Mouse (Mus musculus) G1E (cell line): ENCODE data around the gene Spata5. TPM values are rescaled to one million over a fixed set of nuclear protein-coding genes. Genes with fewer than 3 reads are reported as not detected.

Experiments
- ATAC-seq: 2 replicates; pipeline ENCODE4 v1.8.0; 2016; ENCODE audit warnings: mild to moderate bottlenecking; ENCODE audit not compliant: insufficient number of reproducible peaks, poor library complexity, low FRiP score, severe bottlenecking; ENCODE audit errors: extremely low read depth
- DNase-seq: peaks from one replicate; pipeline ENCODE4 v3.0.0; 2012; ENCODE audit warnings: low spot score
- H3K27me3 ChIP-seq: 2 replicates; pipeline ENCODE4 v1.6.1; 2012; ENCODE audit warnings: mild to moderate bottlenecking, low read length, inconsistent platforms; ENCODE audit not compliant: insufficient read depth
- H3K36me3 ChIP-seq: replicated peaks from 2 replicates; pipeline ENCODE3; 2012; ENCODE audit warnings: mild to moderate bottlenecking, inconsistent platforms
- H3K4me1 ChIP-seq: 2 replicates; pipeline ENCODE4 v1.6.1; 2012; ENCODE audit warnings: low read depth, low read length, inconsistent platforms, mixed read lengths; ENCODE audit not compliant: insufficient read depth
- H3K4me3 ChIP-seq: 2 replicates; pipeline ENCODE4 v1.5.1; 2012; ENCODE audit warnings: low read depth, mild to moderate bottlenecking, inconsistent platforms, low read length, moderate library complexity, mixed read lengths
- H3K9me3 ChIP-seq: replicated peaks from 2 replicates; pipeline ENCODE4 v1.6.1; 2012; ENCODE audit warnings: inconsistent platforms
- CTCF ChIP-seq: IDR thresholded peaks from 2 replicates; pipeline ENCODE4 v1.5.1; 2012; ENCODE audit warnings: low read depth, low read length, inconsistent platforms, mixed read lengths
- GATA1 ChIP-seq: IDR thresholded peaks from 2 replicates; pipeline ENCODE4 v1.6.1; 2012; ENCODE audit warnings: borderline replicate concordance, low read length, inconsistent platforms, mixed read lengths
- GATA2 ChIP-seq: IDR thresholded peaks from 2 replicates; pipeline ENCODE4 v1.6.1; 2012; ENCODE audit warnings: low read depth, low read length, inconsistent platforms, borderline replicate concordance
- POLR2AphosphoS5 ChIP-seq: IDR thresholded peaks from 2 replicates; pipeline ENCODE4 v1.6.1; 2012; ENCODE audit warnings: low read depth, low read length, inconsistent platforms; ENCODE audit not compliant: insufficient replicate concordance
- TAL1 ChIP-seq: conservative IDR thresholded peaks from 2 replicates; pipeline ENCODE4 v1.6.1; 2012; ENCODE audit warnings: low read depth, low read length, inconsistent platforms, mixed read lengths
- polyA plus RNA-seq: library from polyadenylated mRNA; stranded (reverse); fragments of >175 nt; gene quantifications from 2 replicates; pipeline ENCODE4 v1.2.3, GENCODE M21; 2012
- total RNA-seq, 2 experiments: library from RNA; stranded (forward) in 1 of 2; stranded (reverse) in 1 of 2; fragments of 200-1000 nt in 1 of 2; fragments of >200 nt in 1 of 2; fragmentation: Nextera tagmentation in 1 of 2; gene quantifications; 2 replicates each; pipeline ENCODE4 v1.2.3; 2014 to 2017

Spata5 gene
- total and polyA plus RNA-seq, 3 experiments = 16.2 to 175 (median 56.8) TPM

- Histone ChIP-seq H3K9me3 (peaks cover 6% of the 10 kb centered on the region; the same call in 1 of the 2 replicates), H3K27me3 (peaks cover 21% of the 10 kb centered on the region), H3K36me3 (no peaks in the 10 kb centered on the region), H3K4me3 (no peak overlapping the region), H3K4me1 (peaks cover 19% of the 10 kb centered on the region)
- no peak for DNase-seq
- no peak for TF ChIP-seq GATA1
- no peak for TF ChIP-seq GATA2
- TF ChIP-seq TAL1 = no peak
- TF ChIP-seq POLR2AphosphoS5 = no peak
- no peak for TF ChIP-seq CTCF
- ATAC-seq = no peak
Measured at GRCm38 (mm10) chr3:37604976-37605875, 185.5 kb downstream of the Spata5 start.

- peaks cover 21% of the 10 kb centered on the region for H3K27me3 ChIP-seq
- TF ChIP-seq CTCF = no peak
- no peak for TF ChIP-seq GATA1
- TF ChIP-seq GATA2 = no peak
- no peak for TF ChIP-seq TAL1
- TF ChIP-seq POLR2AphosphoS5 = no peak
- DNase-seq (no peak), ATAC-seq (no peak)
- H3K4me1 ChIP-seq = peaks cover 22% of the 10 kb centered on the region
- H3K36me3 ChIP-seq = no peaks in the 10 kb centered on the region
- no peak overlapping the region for H3K4me3 ChIP-seq
- peaks cover 7% of the 10 kb centered on the region; the same call in 1 of the 2 replicates for H3K9me3 ChIP-seq
Measured at GRCm38 (mm10) chr3:37605876-37606238, 186.2 kb downstream of the Spata5 start.

GRCm38 (mm10) chr3:37608926-37609325, 189.2 kb downstream of the Spata5 start:
- H3K27me3 ChIP-seq = peaks cover 21% of the 10 kb centered on the region
- no peaks in the 10 kb centered on the region for H3K36me3 ChIP-seq
- no peak for DNase-seq
- H3K4me3 ChIP-seq = no peak overlapping the region
- peaks cover 7% of the 10 kb centered on the region; the same call in 1 of the 2 replicates for H3K9me3 ChIP-seq
- H3K4me1 ChIP-seq = peaks cover 13% of the 10 kb centered on the region
- TF ChIP-seq GATA2 = no peak
- TF ChIP-seq POLR2AphosphoS5 = no peak
- TF ChIP-seq TAL1 = no peak
- no peak for TF ChIP-seq GATA1
- no peak for TF ChIP-seq CTCF
- no peak for ATAC-seq

- ATAC-seq (no peak), DNase-seq (no peak)
- Histone ChIP-seq H3K36me3 (no peaks in the 10 kb centered on the region), H3K4me3 (no peak overlapping the region), H3K9me3 (peaks cover 7% of the 10 kb centered on the region; the same call in 1 of the 2 replicates), H3K4me1 (peaks cover 10% of the 10 kb centered on the region), H3K27me3 (peaks cover 23% of the 10 kb centered on the region)
- TF ChIP-seq CTCF = no peak
- no peak for TF ChIP-seq GATA1
- no peak for TF ChIP-seq GATA2
Measured at GRCm38 (mm10) chr3:37610670-37611069, 191.0 kb downstream of the Spata5 start.

- Histone ChIP-seq H3K4me3 (no peak overlapping the region), H3K27me3 (peaks cover 22% of the 10 kb centered on the region), H3K9me3 (peaks cover 7% of the 10 kb centered on the region; the same call in 1 of the 2 replicates), H3K36me3 (no peaks in the 10 kb centered on the region), H3K4me1 (peaks cover 7% of the 10 kb centered on the region)
- no peak for ATAC-seq
- TF ChIP-seq CTCF = no peak
- TF ChIP-seq GATA2 = no peak
- no peak for TF ChIP-seq GATA1
- no peak for TF ChIP-seq TAL1
- TF ChIP-seq POLR2AphosphoS5 = no peak
- no peak for DNase-seq
Measured at GRCm38 (mm10) chr3:37613722-37614121, 194.0 kb downstream of the Spata5 start.

- Histone ChIP-seq H3K27me3 (peaks cover 22% of the 10 kb centered on the region), H3K4me3 (no peak overlapping the region), H3K9me3 (peaks cover 2% of the 10 kb centered on the region; the same call in 1 of the 2 replicates), H3K36me3 (no peaks in the 10 kb centered on the region), H3K4me1 (peaks cover 3% of the 10 kb centered on the region)
- DNase-seq = no peak
- no peak for ATAC-seq
- no peak for TF ChIP-seq CTCF
- no peak for TF ChIP-seq GATA2
- TF ChIP-seq TAL1 = no peak
- TF ChIP-seq POLR2AphosphoS5 = no peak
- no peak for TF ChIP-seq GATA1
Measured at GRCm38 (mm10) chr3:37614878-37615650, 195.4 kb downstream of the Spata5 start.
